Mouse (Mus musculus) neural tube, embryonic 12.5 days (tissue): ENCODE measurements around the gene Gm21985. TPM values are rescaled to one million over a fixed set of nuclear protein-coding genes. Genes with fewer than 3 reads are reported as not detected.
"Not testable (repeated sequence)": the region's sequence is repeated elsewhere in the genome, so short reads cannot be mapped to it uniquely, and the experiment has no call there.

ENCODE experiments used
- ATAC-seq: fragments of 200-750 bp; cut with Nextera tagmentation; 2 replicates; pipeline ENCODE4 v1.8.0; 2017; ENCODE audit warnings: low read depth, mild to moderate bottlenecking, moderate TSS enrichment, moderate library complexity; ENCODE audit not compliant: low FRiP score
- H3K27ac ChIP-seq: fragments of 300-500 bp; sonication (generic); 2 replicates; pipeline ENCODE4 v1.5.1; 2016
- H3K27me3 ChIP-seq: fragments of 300-500 bp; sonication (generic); replicated peaks from 2 replicates; pipeline ENCODE4 v1.6.1; 2016; ENCODE audit warnings: mild to moderate bottlenecking
- H3K36me3 ChIP-seq: fragments of 300-500 bp; sonication (generic); 2 replicates; pipeline ENCODE4 v1.6.1; 2016; ENCODE audit warnings: mild to moderate bottlenecking
- H3K4me1 ChIP-seq: fragments of 300-500 bp; sonication (generic); 2 replicates; pipeline ENCODE4 v1.6.1; 2016
- H3K4me2 ChIP-seq: fragments of 300-500 bp; sonication (generic); replicated peaks from 2 replicates; pipeline ENCODE4 v1.6.1; 2016; ENCODE audit warnings: mild to moderate bottlenecking
- H3K4me3 ChIP-seq: fragments of 300-500 bp; sonication (generic); 2 replicates; pipeline ENCODE4 v1.5.1; 2016
- H3K9ac ChIP-seq: fragments of 300-500 bp; sonication (generic); 2 replicates; pipeline ENCODE4 v1.6.1; 2016; ENCODE audit warnings: mild to moderate bottlenecking
- H3K9me3 ChIP-seq: fragments of 300-500 bp; sonication (generic); 2 replicates; pipeline ENCODE4 v1.6.1; 2016; ENCODE audit warnings: mild to moderate bottlenecking
- WGBS: fragments of 180-500 bp; shearing (Covaris S2); methylation state at CpG from one replicate; pipeline ENCODE4 v1.1.7; 2016; 5-methylcytosine and 5-hydroxymethylcytosine counted together
- polyA plus RNA-seq: library from polyadenylated mRNA; unstranded; fragments of >200 nt; fragmentation: Nextera tagmentation; extraction: Ambion mirVana; gene quantifications from 2 replicates; pipeline ENCODE4 v1.2.1, GENCODE M21; 2016

Gm21985 gene
- polyA plus RNA-seq, 1 experiment from 2014 or later, result not detected

DNA sequence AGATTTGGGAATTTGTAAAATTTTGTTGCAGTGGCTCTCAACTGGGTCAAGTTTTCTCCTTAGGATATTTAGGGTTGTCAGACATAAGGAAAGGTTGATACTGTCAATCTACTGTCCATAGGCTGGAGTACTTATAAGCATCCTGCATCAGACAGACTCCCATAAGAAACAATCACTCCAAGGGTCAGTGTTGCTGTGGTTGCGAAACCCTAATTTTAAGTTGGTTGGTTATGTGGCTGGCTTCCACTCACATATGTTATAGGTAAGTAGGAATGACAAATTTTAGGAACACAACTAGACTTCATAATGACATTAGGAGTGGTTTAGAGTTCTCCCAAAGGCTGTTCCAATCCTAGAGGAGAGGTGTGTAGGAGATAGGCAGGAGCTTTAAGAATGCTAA lies 115.1 kb downstream of the Gm21985 start:
- no peak overlapping the region for H3K4me2 ChIP-seq
- no peaks in the 10 kb centered on the region for H3K9me3 ChIP-seq
- WGBS, result 100% methylated on average over 1 of the region's 1 CpGs
- no peaks in the 10 kb centered on the region for H3K36me3 ChIP-seq
- peaks cover 5% of the 10 kb centered on the region for H3K4me1 ChIP-seq
- H3K9ac ChIP-seq, result no peak overlapping the region
- no peaks in the 10 kb centered on the region for H3K27me3 ChIP-seq
- no peak for ATAC-seq
- H3K4me3 ChIP-seq, result no peak overlapping the region
- no peak overlapping the region for H3K27ac ChIP-seq

DNA sequence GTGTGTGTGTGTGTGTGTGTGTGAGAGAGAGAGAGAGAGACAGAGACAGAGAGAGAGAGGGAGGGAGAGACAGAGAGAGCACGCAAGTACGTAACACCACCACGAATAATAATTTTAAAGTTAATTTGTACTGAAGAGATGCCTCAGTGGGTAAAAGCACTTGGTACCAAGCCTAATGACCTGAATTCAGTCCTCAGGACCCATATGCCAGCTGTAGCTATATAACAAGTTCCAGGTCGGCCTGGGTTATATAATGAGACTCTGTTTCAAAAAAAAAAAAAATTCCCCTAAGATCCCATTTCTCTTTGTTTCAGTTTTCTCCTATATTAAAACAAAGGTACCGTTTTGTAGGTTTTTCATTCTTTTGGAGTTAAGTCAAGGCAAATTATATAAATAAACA lies 124.7 kb downstream of the Gm21985 start:
- no peaks in the 10 kb centered on the region for H3K27me3 ChIP-seq
- H3K4me3 ChIP-seq, result no peak overlapping the region
- H3K4me2 ChIP-seq, result no peak overlapping the region
- ATAC-seq, result no peak
- no peak overlapping the region for H3K27ac ChIP-seq
- H3K4me1 ChIP-seq, result no peaks in the 10 kb centered on the region
- no peaks in the 10 kb centered on the region for H3K9me3 ChIP-seq
- no peaks in the 10 kb centered on the region for H3K36me3 ChIP-seq
- no peak overlapping the region for H3K9ac ChIP-seq
- 92% methylated on average over 5 of the region's 5 CpGs for WGBS

- no peaks in the 10 kb centered on the region for H3K9me3 ChIP-seq
- no peak for ATAC-seq
- 93% methylated on average over 4 of the region's 4 CpGs for WGBS
- H3K4me2 ChIP-seq, result no peak overlapping the region
- H3K27me3 ChIP-seq, result no peaks in the 10 kb centered on the region
- no peaks in the 10 kb centered on the region for H3K4me1 ChIP-seq
- no peak overlapping the region for H3K4me3 ChIP-seq
- H3K27ac ChIP-seq, result no peak overlapping the region
- no peak overlapping the region for H3K9ac ChIP-seq
- no peaks in the 10 kb centered on the region for H3K36me3 ChIP-seq
These were observed 125.4 kb downstream of the Gm21985 start for GRCm38 (mm10) chr2:112391346-112392000.

DNA sequence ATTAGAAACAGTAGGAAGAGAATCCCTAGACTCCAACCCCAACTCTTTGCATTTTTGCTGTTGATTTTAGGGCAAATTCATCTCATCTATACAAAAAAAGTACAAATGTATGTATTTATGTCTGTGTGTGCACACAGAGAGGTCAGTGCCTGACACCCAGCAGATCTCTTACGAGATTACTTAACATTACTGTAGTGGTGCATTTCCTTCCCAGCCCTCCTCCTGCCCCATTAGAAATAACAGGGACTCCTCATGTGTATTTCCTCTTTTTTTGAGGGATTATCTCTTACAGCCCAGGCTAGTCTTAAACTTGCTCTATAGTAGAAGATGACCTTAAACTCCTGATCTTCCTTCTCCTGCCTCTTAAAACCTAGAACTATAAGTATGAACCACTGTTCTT lies 126.6 kb downstream of the Gm21985 start:
- Histone ChIP-seq H3K27me3 (no peaks in the 10 kb centered on the region), H3K9ac (no peak overlapping the region), H3K27ac (no peak overlapping the region), H3K9me3 (no peaks in the 10 kb centered on the region), H3K4me3 (no peak overlapping the region), H3K4me1 (no peaks in the 10 kb centered on the region), H3K36me3 (no peaks in the 10 kb centered on the region), H3K4me2 (no peak overlapping the region)
- ATAC-seq, result no peak
- 94% methylated on average over 1 of the region's 1 CpGs for WGBS

DNA sequence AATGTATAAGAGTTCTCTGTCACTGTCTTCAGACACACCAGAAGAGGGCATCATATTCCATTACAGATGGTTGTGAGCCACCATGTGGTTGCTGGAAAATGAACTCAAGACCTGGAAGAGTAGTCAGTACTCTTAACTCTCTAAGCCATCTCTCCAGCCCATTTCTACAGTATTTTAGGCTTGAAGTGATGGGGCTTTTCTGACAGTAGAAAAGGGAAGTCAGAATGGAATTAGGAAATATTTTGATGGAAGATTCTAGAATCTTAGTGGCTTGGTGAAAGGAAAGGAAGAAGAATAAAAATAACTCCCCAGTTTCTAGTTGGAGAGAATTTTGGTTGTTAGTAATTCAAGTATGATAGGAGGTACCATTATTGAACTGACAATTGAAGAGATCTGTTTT lies 127.8 kb downstream of the Gm21985 start:
- Histone ChIP-seq H3K4me3 (no peak overlapping the region), H3K27ac (no peak overlapping the region), H3K9me3 (no peaks in the 10 kb centered on the region), H3K36me3 (no peaks in the 10 kb centered on the region), H3K27me3 (no peaks in the 10 kb centered on the region), H3K4me2 (no peak overlapping the region), H3K4me1 (no peaks in the 10 kb centered on the region), H3K9ac (no peak overlapping the region)
- no peak for ATAC-seq

- WGBS, result 68% methylated on average over 1 of the region's 1 CpGs
- H3K27me3 ChIP-seq, result no peaks in the 10 kb centered on the region
- H3K36me3 ChIP-seq, result no peaks in the 10 kb centered on the region
- H3K9me3 ChIP-seq, result no peaks in the 10 kb centered on the region
- H3K4me2 ChIP-seq, result no peak overlapping the region
- no peaks in the 10 kb centered on the region for H3K4me1 ChIP-seq
- no peak for ATAC-seq
- H3K4me3 ChIP-seq, result no peak overlapping the region
- no peak overlapping the region for H3K27ac ChIP-seq
- H3K9ac ChIP-seq, result no peak overlapping the region
These were observed 130.5 kb downstream of the Gm21985 start for GRCm38 (mm10) chr2:112396649-112397048.

GRCm38 (mm10) chr2:112407030-112407429 lies 140.9 kb downstream of the Gm21985 start:
- WGBS, result 92% methylated on average over 3 of the region's 3 CpGs
- peaks cover 22% of the 10 kb centered on the region; the same call in 1 of the 2 replicates for H3K36me3 ChIP-seq
- no peaks in the 10 kb centered on the region for H3K4me1 ChIP-seq
- no peaks in the 10 kb centered on the region for H3K9me3 ChIP-seq
- H3K27me3 ChIP-seq, result no peaks in the 10 kb centered on the region
- H3K4me3 ChIP-seq, result no peak overlapping the region
- H3K9ac ChIP-seq, result no peak overlapping the region
- H3K4me2 ChIP-seq, result no peak overlapping the region
- ATAC-seq, result no peak
- no peak overlapping the region for H3K27ac ChIP-seq

DNA sequence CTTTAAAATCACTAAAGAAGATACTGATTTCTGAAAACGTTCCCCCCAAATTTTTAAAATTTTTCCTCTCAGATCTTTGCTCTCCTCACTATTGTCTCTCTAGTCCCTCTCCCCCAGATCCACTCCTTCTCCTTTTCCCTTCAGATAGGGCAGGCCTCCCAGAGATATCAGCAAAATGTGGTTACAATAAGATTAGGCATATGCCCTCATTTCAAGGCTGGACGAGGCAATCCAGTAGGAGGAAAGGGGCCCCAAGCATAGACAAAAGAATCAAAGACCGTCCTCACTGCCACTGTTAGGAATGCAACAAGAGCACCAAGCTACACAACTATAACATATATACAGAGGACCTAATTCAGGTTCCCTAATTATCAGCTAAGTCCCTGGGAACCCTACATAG lies 159.2 kb downstream of the Gm21985 start:
- no peak overlapping the region for H3K27ac ChIP-seq
- no peaks in the 10 kb centered on the region for H3K27me3 ChIP-seq
- H3K9me3 ChIP-seq, result no peaks in the 10 kb centered on the region
- H3K9ac ChIP-seq, result no peak overlapping the region
- no peak overlapping the region for H3K4me2 ChIP-seq
- H3K36me3 ChIP-seq, result no peaks in the 10 kb centered on the region
- WGBS, result 80% methylated on average over 3 of the region's 3 CpGs
- no peaks in the 10 kb centered on the region for H3K4me1 ChIP-seq
- no peak overlapping the region for H3K4me3 ChIP-seq
- ATAC-seq, result no peak

GRCm38 (mm10) chr2:112428534-112428933 lies 162.4 kb downstream of the Gm21985 start:
- not testable (repeated sequence) for H3K4me2 ChIP-seq, H3K9ac ChIP-seq, H3K27me3 ChIP-seq, H3K27ac ChIP-seq, ATAC-seq, H3K36me3 ChIP-seq, H3K9me3 ChIP-seq, H3K4me1 ChIP-seq, H3K4me3 ChIP-seq
- WGBS, result 88% methylated on average over 3 of the region's 3 CpGs

DNA sequence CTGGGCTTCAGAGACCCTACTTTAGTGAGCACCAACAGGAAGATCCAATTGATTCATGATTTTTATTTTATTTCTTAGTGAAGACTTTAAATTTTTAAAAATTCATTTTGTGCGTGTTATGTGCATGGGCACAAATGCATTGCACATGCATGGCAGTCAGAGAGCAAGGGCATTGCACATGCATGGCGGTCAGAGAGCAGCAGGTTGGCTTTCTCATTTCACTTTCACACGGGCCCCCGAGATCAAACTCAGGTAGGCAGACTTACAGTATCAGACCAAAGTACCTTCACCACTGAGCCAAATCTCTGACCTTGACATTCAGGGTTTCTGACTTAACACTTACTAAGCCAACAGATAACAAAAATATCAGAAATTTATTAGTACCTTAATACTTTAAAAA lies 163.6 kb downstream of the Gm21985 start:
- Histone ChIP-seq H3K9me3 (no peaks in the 10 kb centered on the region), H3K4me2 (no peak overlapping the region), H3K27ac (no peak overlapping the region), H3K9ac (no peak overlapping the region), H3K4me3 (no peak overlapping the region), H3K27me3 (no peaks in the 10 kb centered on the region), H3K36me3 (no peaks in the 10 kb centered on the region), H3K4me1 (no peaks in the 10 kb centered on the region)
- WGBS, result 90% methylated on average over 4 of the region's 4 CpGs
- no peak for ATAC-seq

- Histone ChIP-seq H3K9me3 (no peaks in the 10 kb centered on the region), H3K4me2 (no peak overlapping the region), H3K4me1 (no peaks in the 10 kb centered on the region), H3K4me3 (no peak overlapping the region), H3K9ac (no peak overlapping the region), H3K27me3 (no peaks in the 10 kb centered on the region), H3K36me3 (no peaks in the 10 kb centered on the region), H3K27ac (no peak overlapping the region)
- 81% methylated on average over 5 of the region's 5 CpGs for WGBS
- no peak for ATAC-seq
These were observed 164.3 kb downstream of the Gm21985 start for GRCm38 (mm10) chr2:112430403-112430802.

GRCm38 (mm10) chr2:112432523-112432922 lies 166.4 kb downstream of the Gm21985 start:
- 92% methylated on average over 2 of the region's 2 CpGs for WGBS
- no peak overlapping the region for H3K9ac ChIP-seq
- no peaks in the 10 kb centered on the region for H3K36me3 ChIP-seq
- H3K27ac ChIP-seq, result no peak overlapping the region
- no peak overlapping the region for H3K4me3 ChIP-seq
- no peak for ATAC-seq
- H3K4me1 ChIP-seq, result no peaks in the 10 kb centered on the region
- H3K27me3 ChIP-seq, result no peaks in the 10 kb centered on the region
- no peaks in the 10 kb centered on the region for H3K9me3 ChIP-seq
- no peak overlapping the region for H3K4me2 ChIP-seq

- Histone ChIP-seq H3K9me3 (no peaks in the 10 kb centered on the region), H3K4me2 (no peak overlapping the region), H3K27ac (no peak overlapping the region), H3K9ac (no peak overlapping the region), H3K27me3 (no peaks in the 10 kb centered on the region), H3K36me3 (no peaks in the 10 kb centered on the region), H3K4me1 (no peaks in the 10 kb centered on the region), H3K4me3 (no peak overlapping the region)
- 92% methylated on average over 2 of the region's 2 CpGs for WGBS
- no peak for ATAC-seq
These were observed 167.2 kb downstream of the Gm21985 start for GRCm38 (mm10) chr2:112433359-112433758.
